Mouse (Mus musculus): Measurements from ENCODE around the gene Rhbdd1.

DNA sequence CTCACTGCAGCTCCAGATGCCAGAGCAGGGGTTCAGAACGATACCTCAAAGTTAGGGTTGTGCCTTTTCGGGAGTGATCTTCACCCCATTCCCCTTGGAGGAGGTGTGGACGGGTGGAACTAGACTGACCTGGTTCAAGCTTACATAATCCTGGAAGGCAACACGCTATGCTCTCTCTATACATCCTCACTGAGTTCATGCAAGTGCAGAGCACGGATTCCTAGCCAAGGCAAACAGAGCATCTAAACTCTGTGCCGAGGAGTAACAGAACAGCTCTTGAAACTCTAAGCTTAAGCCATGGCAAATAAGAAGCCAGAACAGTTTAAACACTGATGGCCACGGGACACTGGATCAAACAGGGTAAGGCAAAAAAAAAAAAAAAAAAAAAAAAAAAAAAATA, 166.1 kb downstream of the Rhbdd1 start:
- TF ChIP-seq CTCF (IDR thresholded peaks at IDR 0.05; ENCODE audit: insufficient read depth, low read depth, low read length) (no peak), POLR2A (IDR thresholded peaks at IDR 0.05; ENCODE audit: insufficient read depth, low read depth, low read length) (no peak)
